Mouse (Mus musculus) liver, embryonic 14.5 days (tissue): ENCODE measurements around the gene Tnik. TPM values are rescaled to one million over a fixed set of nuclear protein-coding genes. Genes with fewer than 3 reads are reported as not detected.
A peak's percentile ranks its signal among the peaks of the same experiment; 100 is the strongest.

Experiments used
- ATAC-seq: fragments of 200-750 bp; cut with Nextera tagmentation; 2 replicates; pipeline ENCODE4 v1.8.0; 2017; ENCODE audit warnings: moderate number of reproducible peaks, mild to moderate bottlenecking, moderate library complexity; ENCODE audit not compliant: insufficient read depth
- DNase-seq, 3 experiments: peaks; one replicate each; pipeline ENCODE4 v3.0.0-alpha.2; 2012 to 2013; ENCODE audit warnings: low read depth in 3 of 3, low spot score in 3 of 3
- H3K27ac ChIP-seq: fragments of 300-500 bp; sonication (generic); 2 replicates; pipeline ENCODE4 v1.5.1; 2014; ENCODE audit warnings: moderate library complexity, mild to moderate bottlenecking, control low read depth, inconsistent platforms
- H3K27me3 ChIP-seq: fragments of 300-500 bp; sonication (generic); 2 replicates; pipeline ENCODE4 v1.6.1; 2014; ENCODE audit warnings: mild to moderate bottlenecking, low read length, moderate library complexity; ENCODE audit not compliant: control insufficient read depth, insufficient read depth
- H3K36me3 ChIP-seq: fragments of 300-500 bp; sonication (generic); replicated peaks from 2 replicates; pipeline ENCODE4 v1.6.1; 2014; ENCODE audit warnings: low read depth; ENCODE audit not compliant: control insufficient read depth, insufficient read depth
- H3K4me1 ChIP-seq, 2 experiments: fragments of 200-500 bp in 1 of 2; fragments of 300-500 bp in 1 of 2; sonication (generic) in 1 of 2; replicated peaks; 2 replicates each; pipeline ENCODE4 v1.6.1; 2012 to 2014; ENCODE audit warnings: antibody characterized with exemption in 1 of 2, inconsistent platforms in 1 of 2, low read length in 1 of 2; ENCODE audit not compliant: control insufficient read depth in 2 of 2, insufficient read depth in 2 of 2
- H3K4me2 ChIP-seq: fragments of 300-500 bp; sonication (generic); 2 replicates; pipeline ENCODE4 v1.6.1; 2014; ENCODE audit warnings: low read depth, mild to moderate bottlenecking, control low read depth, moderate library complexity
- H3K4me3 ChIP-seq, 2 experiments: fragments of 200-500 bp in 1 of 2; fragments of 300-500 bp in 1 of 2; sonication (generic) in 1 of 2; 2 replicates each; pipeline ENCODE4 v1.5.1; 2012 to 2014; ENCODE audit warnings: low read depth in 2 of 2, low read length in 2 of 2, mild to moderate bottlenecking in 2 of 2, control low read depth in 1 of 2, inconsistent platforms in 1 of 2, moderate library complexity in 1 of 2; ENCODE audit not compliant: insufficient read depth in 1 of 2
- H3K9ac ChIP-seq: fragments of 300-500 bp; sonication (generic); replicated peaks from 2 replicates; pipeline ENCODE4 v1.6.1; 2014; ENCODE audit warnings: mild to moderate bottlenecking, control low read depth, moderate library complexity
- H3K9me3 ChIP-seq: fragments of 300-500 bp; sonication (generic); 2 replicates; pipeline ENCODE4 v1.6.1; 2016; ENCODE audit warnings: low read length, mixed read lengths; ENCODE audit not compliant: control insufficient read depth
- CTCF ChIP-seq: IDR thresholded peaks from 2 replicates; pipeline ENCODE4 v1.5.1; 2016; ENCODE audit warnings: antibody characterized with exemption, low read depth, control low read depth
- EP300 ChIP-seq: IDR thresholded peaks from 2 replicates; pipeline ENCODE4 v1.6.1; 2016; ENCODE audit warnings: antibody characterized with exemption, low read depth
- WGBS: fragments of 180-500 bp; shearing (Covaris S2); extraction: QIAGEN DNeasy Blood & Tissue Kit; methylation state at CpG from one replicate; pipeline ENCODE4 v1.1.7; 2014; ENCODE audit not compliant: insufficient replicate concordance; 5-methylcytosine and 5-hydroxymethylcytosine counted together
- polyA plus RNA-seq, 2 experiments: library from polyadenylated mRNA; depleted of rRNA in 1 of 2; stranded (reverse) in 1 of 2; unstranded in 1 of 2; fragments of >200 nt; fragmentation: Nextera tagmentation in 1 of 2; extraction: Ambion mirVana in 1 of 2; gene quantifications; 2 replicates each; pipeline versions ENCODE4 v1.2.1 to v1.2.3; 2012 to 2014

The Tnik gene
- polyA plus RNA-seq, 2 experiments: 0.89 to 2.0 TPM

GRCm38 (mm10) chr3:28388540-28388939 lies 125.5 kb downstream of the Tnik start:
- no peak for TF ChIP-seq EP300
- TF ChIP-seq CTCF: no peak
- DNase-seq (no peak), ATAC-seq (no peak)
- Histone ChIP-seq H3K4me3 (no peak overlapping the region), H3K9me3 (no peaks in the 10 kb centered on the region), H3K27ac (no peak overlapping the region), H3K4me1 (no peaks in the 10 kb centered on the region), H3K27me3 (no peaks in the 10 kb centered on the region), H3K4me2 (no peak overlapping the region), H3K36me3 (no peaks in the 10 kb centered on the region), H3K9ac (no peak overlapping the region)
- 68% methylated on average over 3 of the region's 3 CpGs for WGBS

- Histone ChIP-seq H3K9ac (no peak overlapping the region), H3K36me3 (no peaks in the 10 kb centered on the region), H3K4me3 (no peak overlapping the region), H3K4me1 (no peaks in the 10 kb centered on the region), H3K9me3 (no peaks in the 10 kb centered on the region), H3K27ac (no peak overlapping the region), H3K27me3 (no peaks in the 10 kb centered on the region), H3K4me2 (no peak overlapping the region)
- ATAC-seq (no peak), DNase-seq (no peak)
- WGBS: 65% methylated on average over 2 of the region's 2 CpGs
- TF ChIP-seq EP300 (no peak), CTCF (no peak)
Observed at GRCm38 (mm10) chr3:28390183-28390582, 127.2 kb downstream of the Tnik start.

GRCm38 (mm10) chr3:28392542-28392941 lies 129.5 kb downstream of the Tnik start:
- Histone ChIP-seq H3K27ac (no peak overlapping the region), H3K4me1 (no peaks in the 10 kb centered on the region), H3K36me3 (no peaks in the 10 kb centered on the region), H3K4me3 (no peak overlapping the region), H3K27me3 (no peaks in the 10 kb centered on the region), H3K9me3 (no peaks in the 10 kb centered on the region), H3K4me2 (no peak overlapping the region), H3K9ac (no peak overlapping the region)
- DNase-seq: no peak
- TF ChIP-seq CTCF: no peak
- TF ChIP-seq EP300: no peak
- ATAC-seq: no peak

GRCm38 (mm10) chr3:28398781-28399180 lies 135.8 kb downstream of the Tnik start:
- DNase-seq (no peak), ATAC-seq (no peak)
- Histone ChIP-seq H3K27me3 (no peaks in the 10 kb centered on the region), H3K4me3 (no peak overlapping the region), H3K27ac (no peak overlapping the region), H3K4me1 (peaks cover 16 to 23% of the 10 kb centered on the region in 2 experiments), H3K9ac (no peak overlapping the region), H3K9me3 (no peaks in the 10 kb centered on the region), H3K36me3 (no peaks in the 10 kb centered on the region), H3K4me2 (no peak overlapping the region)
- TF ChIP-seq CTCF: no peak
- TF ChIP-seq EP300: no peak
- WGBS: 92% methylated on average over 1 of the region's 1 CpGs

DNA sequence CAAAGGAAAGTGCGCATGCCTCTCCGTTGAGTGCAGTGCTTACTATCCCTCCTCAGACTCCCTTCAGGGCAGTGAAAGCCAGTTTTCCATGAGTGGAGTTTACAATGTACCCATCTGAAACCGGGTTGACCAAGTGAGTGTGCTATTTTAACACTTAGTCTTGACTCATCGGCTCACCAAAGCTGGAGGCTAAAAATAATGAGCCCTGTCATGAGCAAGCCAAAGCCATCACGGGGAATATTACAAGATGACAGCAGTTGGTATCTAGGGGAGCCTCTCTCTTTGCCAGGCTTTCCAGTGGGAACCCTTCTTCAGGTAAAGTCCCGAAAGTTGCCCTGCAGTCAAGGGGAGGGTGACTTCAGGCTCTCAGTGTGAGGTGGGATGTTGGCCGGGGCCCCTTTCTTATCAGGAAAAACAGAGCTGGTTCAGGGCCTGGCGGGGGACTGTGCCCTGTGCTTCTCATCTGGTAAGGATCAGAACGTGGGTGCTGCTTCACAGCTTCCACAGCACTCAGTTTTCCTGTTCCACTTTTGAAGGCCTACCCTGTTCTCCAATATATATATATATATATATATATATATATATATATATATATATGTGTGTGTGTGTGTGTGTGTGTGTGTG lies 136.7 kb downstream of the Tnik start:
- H3K27ac ChIP-seq: no peak overlapping the region
- 40% methylated on average over 9 of the region's 9 CpGs for WGBS
- peaks cover 16 to 23% of the 10 kb centered on the region in 2 experiments for H3K4me1 ChIP-seq
- no peaks in the 10 kb centered on the region for H3K36me3 ChIP-seq
- DNase-seq: peak in 2 of 3 experiments; percentile 22 to 26
- peak; percentile 86 for ATAC-seq
- no peaks in the 10 kb centered on the region for H3K27me3 ChIP-seq
- TF ChIP-seq EP300 (peak; percentile 29; the same call in 1 of the 2 replicates), CTCF (no peak)
- peak overlapping the region; percentile 18; the same call in 1 of the 2 replicates for H3K4me2 ChIP-seq
- no peak overlapping the region for H3K4me3 ChIP-seq
- no peak overlapping the region for H3K9ac ChIP-seq
- H3K9me3 ChIP-seq: no peaks in the 10 kb centered on the region
